Mouse (Mus musculus) CH12.LX (cell line): ENCODE measurements around the gene Atxn10.

Experiments used
- CHD2 ChIP-seq: IDR thresholded peaks from 2 replicates; pipeline ENCODE4 v1.6.1; 2011; ENCODE audit warnings: low read length, improper control_type of control experiment
- CTCF ChIP-seq, 2 experiments: IDR thresholded peaks in 1 of 2; conservative IDR thresholded peaks in 1 of 2; 2 replicates each; pipeline ENCODE4 v1.5.1; 2011 to 2012; ENCODE audit warnings: low read depth in 2 of 2, low read length in 2 of 2, improper control_type of control experiment in 1 of 2, inconsistent platforms in 1 of 2, mild to moderate bottlenecking in 1 of 2, moderate library complexity in 1 of 2
- E2F4 ChIP-seq: IDR thresholded peaks from 2 replicates; pipeline ENCODE4 v1.6.1; 2011; ENCODE audit warnings: low read depth, low read length, improper control_type of control experiment; ENCODE audit not compliant: insufficient replicate concordance
- GABPA ChIP-seq: IDR thresholded peaks from 2 replicates; pipeline ENCODE4 v1.6.1; 2012; ENCODE audit warnings: low read depth, low read length, improper control_type of control experiment, inconsistent platforms; ENCODE audit not compliant: insufficient replicate concordance
- JUN ChIP-seq: IDR thresholded peaks from 2 replicates; pipeline ENCODE4 v1.6.1; 2011; ENCODE audit warnings: low read depth, mild to moderate bottlenecking, low read length, improper control_type of control experiment, moderate library complexity; ENCODE audit not compliant: insufficient read depth
- JUND ChIP-seq: conservative IDR thresholded peaks from 2 replicates; pipeline ENCODE4 v1.6.1; 2011; ENCODE audit warnings: low read depth, low read length, improper control_type of control experiment
- MEF2A ChIP-seq: IDR thresholded peaks from 2 replicates; pipeline ENCODE4 v1.6.1; 2014; ENCODE audit warnings: low read depth, mild to moderate bottlenecking, inconsistent platforms, low read length, improper control_type of control experiment, borderline replicate concordance
- MYC ChIP-seq: IDR thresholded peaks from 2 replicates; pipeline ENCODE4 v1.6.1; 2011; ENCODE audit warnings: low read depth, mild to moderate bottlenecking, improper control_type of control experiment, low read length
- POLR2A ChIP-seq: IDR thresholded peaks from 2 replicates; pipeline ENCODE4 v1.6.1; 2011; ENCODE audit warnings: low read depth, mild to moderate bottlenecking, improper control_type of control experiment, low read length
- RCOR1 ChIP-seq: conservative IDR thresholded peaks from 2 replicates; pipeline ENCODE4 v1.6.1; 2012; ENCODE audit warnings: low read depth, mild to moderate bottlenecking, inconsistent platforms, low read length, improper control_type of control experiment
- SIN3A ChIP-seq: IDR thresholded peaks from 2 replicates; pipeline ENCODE4 v1.6.1; 2012; ENCODE audit warnings: low read length, improper control_type of control experiment, inconsistent platforms
- ZMIZ1 ChIP-seq: IDR thresholded peaks from 2 replicates; pipeline ENCODE4 v1.6.1; 2012; ENCODE audit warnings: low read depth, mild to moderate bottlenecking, inconsistent platforms, low read length, improper control_type of control experiment
- ZNF384 ChIP-seq: IDR thresholded peaks from 2 replicates; pipeline ENCODE4 v1.6.1; 2012; ENCODE audit warnings: low read depth, low read length, improper control_type of control experiment, inconsistent platforms

- TF ChIP-seq GABPA (no peak), MYC (no peak), ZMIZ1 (no peak), ZNF384 (no peak), CTCF (conservative IDR thresholded peaks at IDR 0.05 in 1 of 2, IDR thresholded peaks at IDR 0.05 in 1 of 2; ENCODE audit: low read depth in 2 of 2, low read length in 2 of 2) (no peak), POLR2A (no peak), JUN (no peak), CHD2 (no peak), MEF2A (no peak), RCOR1 (no peak), SIN3A (no peak), JUND (no peak), E2F4 (no peak)
Measured at GRCm38 (mm10) chr15:85319924-85320668, 15.9 kb upstream of the Atxn10 start.
